Mouse (Mus musculus) thymus, adult 2 months (tissue): ENCODE measurements around the gene Tubgcp6. TPM values are rescaled to one million over a fixed set of nuclear protein-coding genes. Genes with fewer than 3 reads are reported as not detected.

ENCODE experiments used
- DNase-seq: peaks from one replicate; pipeline ENCODE4 v3.0.0; 2021
- H3K27ac ChIP-seq: fragments of 200-500 bp; 2 replicates; pipeline ENCODE4 v1.5.1; 2012; ENCODE audit warnings: low read length, control low read depth; ENCODE audit not compliant: control insufficient read depth, insufficient read depth
- H3K27me3 ChIP-seq: fragments of 200-500 bp; 2 replicates; pipeline ENCODE4 v1.6.1; 2012; ENCODE audit warnings: mild to moderate bottlenecking, low read length, moderate library complexity, mixed read lengths; ENCODE audit not compliant: control insufficient read depth, insufficient read depth
- H3K36me3 ChIP-seq: fragments of 200-500 bp; 2 replicates; pipeline ENCODE4 v1.6.1; 2012; ENCODE audit warnings: mild to moderate bottlenecking, low read length, moderate library complexity; ENCODE audit not compliant: control insufficient read depth, insufficient read depth
- H3K4me1 ChIP-seq: fragments of 200-500 bp; replicated peaks from 2 replicates; pipeline ENCODE4 v1.6.1; 2012; ENCODE audit warnings: low read length; ENCODE audit not compliant: control insufficient read depth, insufficient read depth
- H3K4me3 ChIP-seq: fragments of 200-500 bp; 2 replicates; pipeline ENCODE4 v1.5.1; 2012; ENCODE audit warnings: mild to moderate bottlenecking, low read length, control low read depth, moderate library complexity; ENCODE audit not compliant: control insufficient read depth, insufficient read depth
- CTCF ChIP-seq: fragments of 200-500 bp; IDR thresholded peaks from 2 replicates; pipeline ENCODE4 v1.5.1; 2012; ENCODE audit warnings: mild to moderate bottlenecking, control low read depth, low read length, moderate library complexity, borderline replicate concordance; ENCODE audit not compliant: control insufficient read depth, poor library complexity, insufficient read depth; ENCODE audit errors: extremely low read depth
- POLR2A ChIP-seq: fragments of 200-500 bp; IDR thresholded peaks from 2 replicates; pipeline ENCODE4 v1.6.1; 2012; ENCODE audit warnings: mild to moderate bottlenecking, low read length, control low read depth, moderate library complexity; ENCODE audit not compliant: control insufficient read depth, poor library complexity, insufficient read depth; ENCODE audit errors: extremely low read depth
- WGBS: fragments of 180-500 bp; shearing (Covaris S2); methylation state at CpG from one replicate; pipeline ENCODE4 v1.1.7; 2018; 5-methylcytosine and 5-hydroxymethylcytosine counted together
- polyA plus RNA-seq: library from polyadenylated mRNA; depleted of rRNA; stranded (reverse); fragments of >200 nt; gene quantifications from 2 replicates; pipeline ENCODE4 v1.2.3, GENCODE M21; 2012

Tubgcp6 gene
- polyA plus RNA-seq, 1 experiment: 97.4 TPM

- H3K4me3 ChIP-seq: no peak overlapping the region
- no peak for TF ChIP-seq CTCF
- no peak for TF ChIP-seq POLR2A
- no peaks in the 10 kb centered on the region for H3K27me3 ChIP-seq
- H3K36me3 ChIP-seq: peaks cover 17% of the 10 kb centered on the region
- DNase-seq: peak; percentile 39
- no peak overlapping the region for H3K27ac ChIP-seq
- peaks cover 12% of the 10 kb centered on the region for H3K4me1 ChIP-seq
These were observed 4.9 kb downstream of the Tubgcp6 start for GRCm38 (mm10) chr15:89118007-89118406.

GRCm38 (mm10) chr15:89110147-89110546, 12.8 kb downstream of the Tubgcp6 start:
- 93% methylated on average over 9 of the region's 9 CpGs for WGBS
- Histone ChIP-seq H3K27ac (no peak overlapping the region), H3K36me3 (peaks cover 39% of the 10 kb centered on the region), H3K4me1 (no peaks in the 10 kb centered on the region), H3K4me3 (no peak overlapping the region), H3K27me3 (no peaks in the 10 kb centered on the region)
- DNase-seq: no peak
- TF ChIP-seq CTCF (no peak), POLR2A (no peak)

- H3K4me3 ChIP-seq: no peak overlapping the region
- no peak for DNase-seq
- H3K27ac ChIP-seq: no peak overlapping the region
- peaks cover 41% of the 10 kb centered on the region for H3K36me3 ChIP-seq
- H3K4me1 ChIP-seq: no peaks in the 10 kb centered on the region
- no peaks in the 10 kb centered on the region for H3K27me3 ChIP-seq
- TF ChIP-seq CTCF (no peak), POLR2A (no peak)
- WGBS: 93% methylated on average over 1 of the region's 1 CpGs
These were observed 15.9 kb downstream of the Tubgcp6 start for GRCm38 (mm10) chr15:89106976-89107375.

- H3K36me3 ChIP-seq: peaks cover 50% of the 10 kb centered on the region
These were observed 16.8 kb downstream of the Tubgcp6 start for GRCm38 (mm10) chr15:89106073-89106472.

GRCm38 (mm10) chr15:89104425-89104824, 18.5 kb downstream of the Tubgcp6 start:
- H3K4me1 ChIP-seq: no peaks in the 10 kb centered on the region
- WGBS: 95% methylated on average over 8 of the region's 8 CpGs
- no peak for DNase-seq
- H3K4me3 ChIP-seq: no peak overlapping the region
- TF ChIP-seq POLR2A: no peak
- peaks cover 57% of the 10 kb centered on the region for H3K36me3 ChIP-seq
- no peaks in the 10 kb centered on the region for H3K27me3 ChIP-seq
- no peak overlapping the region for H3K27ac ChIP-seq

More at GRCm38 (mm10) chr15:89106073-89106472, 16.8 kb downstream of the Tubgcp6 start:
- no peak for TF ChIP-seq POLR2A
- TF ChIP-seq CTCF: no peak
- H3K27ac ChIP-seq: no peak overlapping the region
- H3K4me1 ChIP-seq: no peaks in the 10 kb centered on the region
- WGBS: 97% methylated on average over 13 of the region's 13 CpGs
- H3K27me3 ChIP-seq: no peaks in the 10 kb centered on the region
- DNase-seq: no peak
- no peak overlapping the region for H3K4me3 ChIP-seq

GRCm38 (mm10) chr15:89103921-89104320, 19.0 kb downstream of the Tubgcp6 start:
- H3K27ac ChIP-seq: no peak overlapping the region
- H3K36me3 ChIP-seq: peaks cover 59% of the 10 kb centered on the region
- no peak overlapping the region for H3K4me3 ChIP-seq
- TF ChIP-seq POLR2A (no peak), CTCF (no peak)
- no peaks in the 10 kb centered on the region for H3K27me3 ChIP-seq
- 95% methylated on average over 10 of the region's 10 CpGs for WGBS
- no peaks in the 10 kb centered on the region for H3K4me1 ChIP-seq
- no peak for DNase-seq

GRCm38 (mm10) chr15:89102646-89103045, 20.3 kb downstream of the Tubgcp6 start:
- no peak overlapping the region for H3K27ac ChIP-seq
- no peak for DNase-seq
- no peaks in the 10 kb centered on the region for H3K27me3 ChIP-seq
- TF ChIP-seq CTCF: no peak
- no peak for TF ChIP-seq POLR2A
- 96% methylated on average over 5 of the region's 5 CpGs for WGBS
- no peaks in the 10 kb centered on the region for H3K4me1 ChIP-seq
- H3K36me3 ChIP-seq: peaks cover 61% of the 10 kb centered on the region
- H3K4me3 ChIP-seq: no peak overlapping the region
